Mouse (Mus musculus): ENCODE data around the gene Acot7. TPM values are rescaled to one million over a fixed set of nuclear protein-coding genes. Genes with fewer than 3 reads are reported as not detected.
A peak's percentile ranks its signal among the peaks of the same experiment; 100 is the strongest.

Acot7 gene
- polyA plus RNA-seq, 1 experiment from 2014 or later = 71.7 TPM

DNA sequence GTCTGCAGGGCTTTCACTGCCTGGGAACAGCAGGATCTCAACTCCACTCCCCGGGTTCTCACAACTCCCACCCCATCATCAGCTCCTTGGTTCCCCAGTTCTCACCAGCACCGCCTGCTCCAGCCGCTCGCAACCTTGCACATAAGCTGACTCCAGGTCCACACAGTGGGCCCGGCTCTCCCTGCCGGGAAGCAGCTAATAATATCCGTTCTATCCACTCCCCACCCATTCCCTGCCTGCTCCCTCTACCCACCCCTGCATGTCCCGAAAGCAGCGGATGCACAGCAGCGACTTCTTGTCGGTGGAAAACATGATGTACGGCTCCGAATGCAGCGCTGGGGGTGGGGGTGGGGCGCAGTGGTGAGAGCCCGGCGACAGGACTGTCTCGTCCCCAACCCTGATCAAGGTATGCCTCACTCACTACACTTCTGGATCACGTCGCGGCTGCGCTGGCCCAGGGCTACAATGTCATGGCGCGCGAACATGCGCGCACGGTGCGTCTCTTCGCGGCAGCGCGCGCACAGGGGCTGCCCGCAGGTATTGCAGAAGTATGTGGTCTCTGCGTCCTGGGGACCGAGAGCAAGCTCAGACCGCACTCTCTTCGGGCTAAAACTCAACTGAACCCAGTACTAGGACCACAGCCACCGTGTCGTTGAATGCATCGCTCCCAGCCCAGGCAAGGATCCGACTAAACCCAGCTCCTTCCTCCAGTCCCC is 137.7 kb downstream of the Acot7 start:
- H3K27me3 ChIP-seq = peaks cover 79% of the 10 kb centered on the region
- H3K4me1 ChIP-seq = peaks cover 51% of the 10 kb centered on the region
- H3K27ac ChIP-seq = no peak overlapping the region
- H3K4me2 ChIP-seq = peak overlapping the region; percentile 65
- no peak for ATAC-seq (replicated peaks; ENCODE audit: low FRiP score)
- peak overlapping the region; percentile 14; the same call in 1 of the 2 replicates for H3K9ac ChIP-seq
- WGBS = under 1% methylated on average over 43 of the region's 43 CpGs
- no peaks in the 10 kb centered on the region for H3K36me3 ChIP-seq
- no peaks in the 10 kb centered on the region for H3K9me3 ChIP-seq (replicated peaks)
- peak overlapping the region; percentile 38 for H3K4me3 ChIP-seq (replicated peaks)

GRCm38 (mm10) chr4:152317631-152318033 is 139.7 kb downstream of the Acot7 start:
- Histone ChIP-seq H3K9ac (no peak overlapping the region), H3K27me3 (peaks cover 59% of the 10 kb centered on the region), H3K27ac (no peak overlapping the region), H3K9me3 (replicated peaks) (no peaks in the 10 kb centered on the region), H3K4me1 (peaks cover 44% of the 10 kb centered on the region), H3K4me3 (replicated peaks) (no peak overlapping the region), H3K4me2 (no peak overlapping the region), H3K36me3 (no peaks in the 10 kb centered on the region)
- ATAC-seq (replicated peaks; ENCODE audit: low FRiP score) = no peak
- WGBS = 82% methylated on average over 6 of the region's 6 CpGs

- Histone ChIP-seq H3K4me3 (replicated peaks) (peak within 1 kb of the TSS; percentile 29), H3K9me3 (replicated peaks) (no peaks in the 10 kb centered on the region), H3K4me1 (peaks cover 34% of the 10 kb centered on the region), H3K4me2 (peak within 1 kb of the TSS; percentile 62), H3K36me3 (no peaks in the 10 kb centered on the region), H3K9ac (no peak within 1 kb of the TSS), H3K27ac (no peak within 1 kb of the TSS), H3K27me3 (peaks cover 49% of the 10 kb centered on the region)
- ATAC-seq (replicated peaks; ENCODE audit: low FRiP score) = peak; percentile 44
- WGBS = 3% methylated on average over 26 of the region's 26 CpGs
These were observed 140.7 kb downstream of the Acot7 start, which contains the start of gene Rnf207 for GRCm38 (mm10) chr4:152318517-152319234. TSS of gene Rnf207 (minus strand) at chr4:152318993.

Other genes starting within 250 kb of the Acot7 start
- gene Dnajc11, start 244.4 kb upstream of the Acot7 start, polyA plus RNA-seq (2015; fragmentation: Nextera tagmentation; extraction: Ambion mirVana) = 77.6 and 78.3 TPM in 2 replicates
- gene Thap3, start 189.1 kb upstream of the Acot7 start, polyA plus RNA-seq (2015; fragmentation: Nextera tagmentation; extraction: Ambion mirVana) = 39.2 and 44.8 TPM in 2 replicates
- gene Phf13, start 181.9 kb upstream of the Acot7 start, polyA plus RNA-seq (2015; fragmentation: Nextera tagmentation; extraction: Ambion mirVana) = 31.2 and 32.1 TPM in 2 replicates
- gene Klhl21, start 169.3 kb upstream of the Acot7 start, polyA plus RNA-seq (2015; fragmentation: Nextera tagmentation; extraction: Ambion mirVana) = 11.7 and 12.5 TPM in 2 replicates
- 17.7 and 23.8 TPM in 2 replicates for gene Zbtb48, start 150.5 kb upstream of the Acot7 start, polyA plus RNA-seq (2015; fragmentation: Nextera tagmentation; extraction: Ambion mirVana)
- gene Tas1r1, start 139.6 kb upstream of the Acot7 start, polyA plus RNA-seq (2015; fragmentation: Nextera tagmentation; extraction: Ambion mirVana) = 0.45 and 0.86 TPM in 2 replicates
- 33.5 and 36.8 TPM in 2 replicates for gene Nol9, start 138.8 kb upstream of the Acot7 start, polyA plus RNA-seq (2015; fragmentation: Nextera tagmentation; extraction: Ambion mirVana)
- 19.8 and 20.9 TPM in 2 replicates for gene Plekhg5, start 105.6 kb upstream of the Acot7 start, polyA plus RNA-seq (2015; fragmentation: Nextera tagmentation; extraction: Ambion mirVana)
- 1.5 and 2.4 TPM in 2 replicates for gene Tnfrsf25, start 62.2 kb upstream of the Acot7 start, polyA plus RNA-seq (2015; fragmentation: Nextera tagmentation; extraction: Ambion mirVana)
- gene Espn, start 25.8 kb upstream of the Acot7 start, polyA plus RNA-seq (2015; fragmentation: Nextera tagmentation; extraction: Ambion mirVana) = 25.5 and 28.1 TPM in 2 replicates
- 0.08 and 0.17 TPM in 2 replicates for gene Hes2, start 19.3 kb upstream of the Acot7 start, polyA plus RNA-seq (2015; fragmentation: Nextera tagmentation; extraction: Ambion mirVana)
- gene Gpr153, start 96.1 kb downstream of the Acot7 start, polyA plus RNA-seq (2015; fragmentation: Nextera tagmentation; extraction: Ambion mirVana) = 6.2 and 7.8 TPM in 2 replicates
- not detected in 2 replicates for gene Hes3, start 113.5 kb downstream of the Acot7 start, polyA plus RNA-seq (2015; fragmentation: Nextera tagmentation; extraction: Ambion mirVana)
- 22.3 and 28.7 TPM in 2 replicates for gene Icmt, start 119.1 kb downstream of the Acot7 start, polyA plus RNA-seq (2015; fragmentation: Nextera tagmentation; extraction: Ambion mirVana)
- 1.5 and 2.1 TPM in 2 replicates for gene Rnf207, start 140.9 kb downstream of the Acot7 start, polyA plus RNA-seq (2015; fragmentation: Nextera tagmentation; extraction: Ambion mirVana)
- gene Rpl22, start 147.6 kb downstream of the Acot7 start, polyA plus RNA-seq (2015; fragmentation: Nextera tagmentation; extraction: Ambion mirVana) = 387 and 455 TPM in 2 replicates
- gene Chd5, start 160.5 kb downstream of the Acot7 start, polyA plus RNA-seq (2015; fragmentation: Nextera tagmentation; extraction: Ambion mirVana) = 0.13 and 0.32 TPM in 2 replicates